Mouse (Mus musculus) limb, embryonic 10.5 days (tissue): Measurements from ENCODE around the gene B430305J03Rik. TPM values are rescaled to one million over a fixed set of nuclear protein-coding genes. Genes with fewer than 3 reads are reported as not detected.
A peak's percentile ranks its signal among the peaks of the same experiment; 100 is the strongest.

Experiments used
- DNase-seq: peaks from one replicate; pipeline ENCODE4 v3.0.0-alpha.2; 2017; ENCODE audit warnings: low spot score
- H3K27ac ChIP-seq: fragments of 300-500 bp; sonication (generic); 2 replicates; pipeline ENCODE4 v1.5.1; 2016; ENCODE audit warnings: mild to moderate bottlenecking
- H3K27me3 ChIP-seq: fragments of 300-500 bp; sonication (generic); 2 replicates; pipeline ENCODE4 v1.6.1; 2016; ENCODE audit warnings: low read depth, mild to moderate bottlenecking; ENCODE audit not compliant: poor library complexity, severe bottlenecking
- H3K36me3 ChIP-seq: fragments of 300-500 bp; sonication (generic); 2 replicates; pipeline ENCODE4 v1.6.1; 2016; ENCODE audit warnings: mild to moderate bottlenecking, moderate library complexity
- H3K4me1 ChIP-seq: fragments of 300-500 bp; sonication (generic); 2 replicates; pipeline ENCODE4 v1.6.1; 2016
- H3K4me3 ChIP-seq: fragments of 300-500 bp; sonication (generic); 2 replicates; pipeline ENCODE4 v1.5.1; 2016; ENCODE audit warnings: mild to moderate bottlenecking, moderate library complexity
- H3K9me3 ChIP-seq: fragments of 300-500 bp; sonication (generic); replicated peaks from 2 replicates; pipeline ENCODE4 v1.6.1; 2016; ENCODE audit warnings: mild to moderate bottlenecking
- WGBS: fragments of 180-500 bp; shearing (Covaris S2); methylation state at CpG from one replicate; pipeline ENCODE4 v1.1.7; 2016; 5-methylcytosine and 5-hydroxymethylcytosine counted together
- polyA plus RNA-seq: library from polyadenylated mRNA; unstranded; fragments of >200 nt; fragmentation: Nextera tagmentation; extraction: Ambion mirVana; gene quantifications from 2 replicates; pipeline ENCODE4 v1.2.1, GENCODE M21; 2016

The B430305J03Rik gene
- not detected in 2 replicates for polyA plus RNA-seq

DNA sequence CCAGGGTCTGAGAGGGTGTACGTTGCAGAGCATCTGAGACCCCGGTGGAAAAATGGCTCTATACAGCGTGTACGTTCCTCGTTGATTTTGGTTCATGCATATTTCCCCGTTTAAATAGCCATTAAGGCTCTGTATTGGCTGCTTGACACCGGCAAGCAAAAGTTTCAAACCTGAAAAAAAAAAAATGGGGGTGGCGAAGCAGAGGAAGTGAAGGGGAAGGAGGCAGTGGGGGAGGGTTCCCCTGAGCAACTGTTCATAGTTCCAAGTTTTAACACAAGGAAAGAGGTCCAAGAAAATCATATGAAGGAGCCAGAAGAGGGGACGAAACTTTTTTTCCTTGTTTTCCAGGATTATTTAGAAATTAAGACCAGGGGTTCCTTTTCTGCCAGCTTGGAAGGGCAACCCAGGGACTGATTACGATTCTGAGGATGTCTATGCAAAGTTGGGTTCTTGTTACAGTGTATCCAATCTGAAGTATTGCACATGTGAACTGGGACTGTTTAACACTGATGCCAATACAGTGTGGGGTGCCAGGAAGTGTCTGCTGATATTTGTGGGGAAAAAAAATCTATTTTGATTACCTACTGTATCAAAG is at the start of gene B430305J03Rik:
Gene B430305J03Rik, minus strand, starts transcription at position 173 of the 595 bp plus-strand sequence.
- H3K4me3 ChIP-seq: peak within 1 kb of the TSS; percentile 77
- WGBS: 7% methylated on average over 10 of the region's 10 CpGs
- H3K27me3 ChIP-seq: no peaks in the 10 kb centered on the region
- DNase-seq: no peak
- no peaks in the 10 kb centered on the region for H3K9me3 ChIP-seq
- no peaks in the 10 kb centered on the region for H3K36me3 ChIP-seq
- H3K27ac ChIP-seq: peak within 1 kb of the TSS; percentile 90
- peaks cover 16% of the 10 kb centered on the region for H3K4me1 ChIP-seq

DNA sequence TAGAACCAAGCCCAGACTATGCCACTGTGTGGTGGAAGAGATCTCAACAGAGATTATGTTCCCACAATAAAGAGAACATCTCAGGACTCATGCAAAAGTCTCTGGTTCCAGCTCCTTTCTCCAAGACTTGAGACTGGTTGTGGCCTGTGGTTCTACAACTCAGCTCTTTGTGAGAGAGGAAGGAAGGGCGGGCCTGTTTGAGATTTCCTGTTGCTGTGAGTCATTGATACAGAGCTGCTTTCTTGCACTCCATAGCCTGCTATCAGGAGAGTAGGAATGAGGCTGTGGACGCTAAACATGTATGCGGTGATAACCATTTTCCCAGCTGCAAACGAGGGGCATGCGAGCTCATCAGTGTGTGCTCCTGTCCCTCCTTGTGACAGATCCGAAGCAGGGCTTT is 43.9 kb upstream of the B430305J03Rik start:
- 83% methylated on average over 6 of the region's 6 CpGs for WGBS
- no peak overlapping the region for H3K27ac ChIP-seq
- no peak for DNase-seq
- no peaks in the 10 kb centered on the region for H3K27me3 ChIP-seq
- no peak overlapping the region for H3K4me3 ChIP-seq
- no peaks in the 10 kb centered on the region for H3K4me1 ChIP-seq
- no peaks in the 10 kb centered on the region for H3K36me3 ChIP-seq
- H3K9me3 ChIP-seq: no peaks in the 10 kb centered on the region

GRCm38 (mm10) chr3:61406921-61407320 is 41.2 kb upstream of the B430305J03Rik start:
- WGBS: 90% methylated on average over 4 of the region's 4 CpGs
- Histone ChIP-seq H3K4me3 (no peak overlapping the region), H3K27me3 (no peaks in the 10 kb centered on the region), H3K36me3 (no peaks in the 10 kb centered on the region), H3K9me3 (no peaks in the 10 kb centered on the region), H3K27ac (no peak overlapping the region), H3K4me1 (no peaks in the 10 kb centered on the region)
- no peak for DNase-seq

GRCm38 (mm10) chr3:61400823-61401387 is 35.2 kb upstream of the B430305J03Rik start:
- H3K36me3 ChIP-seq: no peaks in the 10 kb centered on the region
- no peaks in the 10 kb centered on the region for H3K27me3 ChIP-seq
- 72% methylated on average over 1 of the region's 1 CpGs for WGBS
- H3K4me1 ChIP-seq: no peaks in the 10 kb centered on the region
- H3K9me3 ChIP-seq: no peaks in the 10 kb centered on the region
- H3K27ac ChIP-seq: no peak overlapping the region
- DNase-seq: no peak
- no peak overlapping the region for H3K4me3 ChIP-seq

GRCm38 (mm10) chr3:61396728-61397127 is 31.0 kb upstream of the B430305J03Rik start:
- no peak for DNase-seq
- Histone ChIP-seq H3K27me3 (no peaks in the 10 kb centered on the region), H3K36me3 (no peaks in the 10 kb centered on the region), H3K9me3 (no peaks in the 10 kb centered on the region), H3K4me3 (no peak overlapping the region), H3K4me1 (no peaks in the 10 kb centered on the region), H3K27ac (no peak overlapping the region)
- WGBS: 76% methylated on average over 2 of the region's 2 CpGs

- H3K36me3 ChIP-seq: no peaks in the 10 kb centered on the region
- H3K9me3 ChIP-seq: no peaks in the 10 kb centered on the region
- 79% methylated on average over 3 of the region's 3 CpGs for WGBS
- no peaks in the 10 kb centered on the region for H3K4me1 ChIP-seq
- no peaks in the 10 kb centered on the region for H3K27me3 ChIP-seq
- H3K27ac ChIP-seq: no peak overlapping the region
- no peak for DNase-seq
- H3K4me3 ChIP-seq: no peak overlapping the region
Measured at GRCm38 (mm10) chr3:61395382-61395781, 29.6 kb upstream of the B430305J03Rik start.

DNA sequence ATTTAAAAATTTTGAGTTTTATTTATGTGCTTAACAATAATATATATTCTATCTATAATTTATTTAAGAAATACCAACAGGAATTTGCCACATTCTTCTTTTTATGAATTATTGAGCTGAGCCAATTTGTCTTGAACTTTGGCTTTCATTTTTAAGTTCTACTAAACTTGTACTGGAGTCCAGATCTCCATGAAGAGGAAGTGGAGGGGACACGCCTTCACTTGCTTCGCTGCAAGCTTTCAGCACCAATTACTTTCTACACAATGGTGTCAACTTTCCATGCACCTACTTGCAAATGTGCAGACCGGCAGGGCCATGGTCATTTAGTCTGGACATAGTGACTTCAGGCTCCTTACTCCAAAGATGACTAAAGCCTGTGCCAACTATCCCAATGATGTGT is 27.8 kb upstream of the B430305J03Rik start:
- no peaks in the 10 kb centered on the region for H3K4me1 ChIP-seq
- no peak for DNase-seq
- no peaks in the 10 kb centered on the region for H3K9me3 ChIP-seq
- H3K36me3 ChIP-seq: no peaks in the 10 kb centered on the region
- no peak overlapping the region for H3K27ac ChIP-seq
- H3K4me3 ChIP-seq: no peak overlapping the region
- H3K27me3 ChIP-seq: no peaks in the 10 kb centered on the region
- WGBS: 69% methylated on average over 3 of the region's 3 CpGs

GRCm38 (mm10) chr3:61392881-61393280 is 27.1 kb upstream of the B430305J03Rik start:
- no peak for DNase-seq
- no peaks in the 10 kb centered on the region for H3K27me3 ChIP-seq
- no peak overlapping the region for H3K27ac ChIP-seq
- no peaks in the 10 kb centered on the region for H3K4me1 ChIP-seq
- H3K9me3 ChIP-seq: no peaks in the 10 kb centered on the region
- no peak overlapping the region for H3K4me3 ChIP-seq
- no peaks in the 10 kb centered on the region for H3K36me3 ChIP-seq
- 100% methylated on average over 1 of the region's 1 CpGs for WGBS

DNA sequence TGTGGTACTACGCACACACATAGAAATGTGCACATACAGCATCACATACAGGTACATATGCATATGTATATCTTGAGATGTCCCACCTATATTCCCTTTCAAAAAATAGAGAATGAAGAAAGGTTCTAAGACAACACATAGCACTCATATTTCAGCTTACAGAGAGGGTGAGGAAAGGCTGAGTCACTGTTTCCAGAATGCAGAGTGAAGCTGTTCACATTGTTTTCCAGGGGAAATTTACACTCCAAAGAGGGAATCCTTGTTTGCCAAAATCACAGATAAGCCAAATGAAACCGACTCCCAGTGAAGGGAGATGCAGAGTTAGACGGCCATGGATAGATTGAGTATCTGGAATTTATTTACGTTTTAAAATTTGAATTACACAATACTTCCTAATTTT is 25.8 kb upstream of the B430305J03Rik start:
- H3K4me3 ChIP-seq: no peak overlapping the region
- H3K27ac ChIP-seq: no peak overlapping the region
- H3K36me3 ChIP-seq: no peaks in the 10 kb centered on the region
- H3K4me1 ChIP-seq: no peaks in the 10 kb centered on the region
- H3K27me3 ChIP-seq: no peaks in the 10 kb centered on the region
- no peaks in the 10 kb centered on the region for H3K9me3 ChIP-seq
- DNase-seq: no peak
- WGBS: 86% methylated on average over 4 of the region's 4 CpGs

DNA sequence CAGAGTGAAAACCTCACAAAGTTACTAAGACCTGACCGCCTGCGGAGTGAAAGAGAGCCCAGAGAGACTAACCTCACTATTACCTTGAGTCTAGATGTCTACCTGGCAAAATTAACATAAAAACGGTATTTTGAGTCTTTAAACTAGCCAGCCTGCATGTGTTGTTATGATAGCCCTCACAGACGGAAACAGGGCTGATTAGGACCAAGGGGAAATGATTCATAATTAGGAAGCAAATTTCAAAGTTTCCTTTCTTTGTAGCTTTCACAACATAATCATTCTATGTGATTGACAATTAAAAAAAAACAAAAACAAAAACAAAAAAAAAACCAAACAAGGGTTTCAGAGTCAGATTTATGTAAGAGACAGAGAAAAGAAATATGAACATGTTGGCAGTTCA is 20.6 kb upstream of the B430305J03Rik start:
- no peak for DNase-seq
- 78% methylated on average over 4 of the region's 4 CpGs for WGBS
- Histone ChIP-seq H3K27ac (no peak overlapping the region), H3K36me3 (no peaks in the 10 kb centered on the region), H3K4me1 (no peaks in the 10 kb centered on the region), H3K9me3 (no peaks in the 10 kb centered on the region), H3K4me3 (no peak overlapping the region), H3K27me3 (no peaks in the 10 kb centered on the region)

DNA sequence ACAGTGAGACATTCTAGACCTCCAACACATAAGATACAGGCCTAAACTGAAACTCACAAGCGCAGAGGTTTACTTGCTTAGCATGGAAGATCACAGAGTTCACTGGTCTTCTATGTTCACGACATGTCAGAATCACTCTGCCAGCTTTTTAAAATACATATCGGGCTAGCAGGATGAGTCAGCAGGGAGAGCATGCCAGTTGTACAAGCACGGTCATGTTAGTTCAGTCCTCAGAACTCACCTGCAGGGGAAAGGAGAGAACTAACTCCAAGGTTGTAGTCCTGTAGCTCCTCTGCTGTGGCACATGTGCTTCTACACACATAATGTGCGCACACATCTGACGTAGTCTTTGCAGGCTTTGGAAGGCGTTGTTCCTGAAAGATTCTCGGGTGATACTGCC is 10.2 kb upstream of the B430305J03Rik start:
- 94% methylated on average over 8 of the region's 8 CpGs for WGBS
- H3K4me3 ChIP-seq: no peak overlapping the region

GRCm38 (mm10) chr3:61368446-61368845 is 2.7 kb upstream of the B430305J03Rik start:
- Histone ChIP-seq H3K36me3 (no peaks in the 10 kb centered on the region), H3K27ac (no peak overlapping the region), H3K27me3 (no peaks in the 10 kb centered on the region), H3K4me1 (peaks cover 10% of the 10 kb centered on the region), H3K9me3 (no peaks in the 10 kb centered on the region), H3K4me3 (no peak overlapping the region)
- WGBS: 94% methylated on average over 1 of the region's 1 CpGs
- no peak for DNase-seq

More for the DNA sequence above, 10.2 kb upstream of the B430305J03Rik start:
- Histone ChIP-seq H3K9me3 (no peaks in the 10 kb centered on the region), H3K27me3 (no peaks in the 10 kb centered on the region), H3K36me3 (no peaks in the 10 kb centered on the region), H3K4me1 (no peaks in the 10 kb centered on the region), H3K27ac (no peak overlapping the region)
- DNase-seq: no peak

DNA sequence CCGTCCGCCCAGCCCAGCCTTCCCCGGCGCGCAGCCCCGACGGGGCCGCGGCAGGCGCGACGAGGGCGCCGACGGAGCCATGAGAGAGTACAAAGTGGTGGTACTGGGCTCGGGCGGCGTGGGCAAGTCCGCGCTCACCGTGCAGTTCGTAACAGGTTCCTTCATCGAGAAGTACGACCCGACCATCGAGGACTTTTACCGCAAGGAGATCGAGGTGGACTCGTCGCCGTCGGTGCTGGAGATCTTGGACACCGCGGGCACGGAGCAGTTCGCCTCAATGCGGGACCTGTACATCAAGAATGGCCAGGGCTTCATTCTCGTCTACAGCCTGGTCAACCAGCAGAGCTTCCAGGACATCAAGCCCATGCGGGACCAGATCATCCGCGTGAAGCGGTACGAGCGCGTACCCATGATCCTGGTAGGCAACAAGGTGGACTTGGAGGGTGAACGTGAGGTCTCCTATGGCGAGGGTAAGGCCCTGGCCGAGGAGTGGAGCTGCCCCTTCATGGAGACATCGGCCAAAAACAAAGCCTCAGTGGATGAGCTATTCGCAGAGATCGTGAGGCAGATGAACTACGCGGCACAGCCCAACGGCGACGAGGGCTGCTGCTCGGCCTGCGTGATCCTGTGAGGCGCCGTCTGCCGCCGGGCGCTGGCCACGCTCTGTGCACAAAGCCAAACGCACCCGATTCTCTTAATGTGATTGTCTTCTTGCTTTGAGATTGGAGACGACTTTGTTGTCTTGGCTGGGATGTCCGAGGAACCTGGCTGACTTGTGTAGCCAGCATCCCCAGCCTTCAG is 573 bp downstream of the B430305J03Rik start:
- Histone ChIP-seq H3K4me1 (peaks cover 16% of the 10 kb centered on the region), H3K27ac (peak overlapping the region; percentile 90), H3K27me3 (no peaks in the 10 kb centered on the region), H3K36me3 (no peaks in the 10 kb centered on the region), H3K9me3 (no peaks in the 10 kb centered on the region), H3K4me3 (peak overlapping the region; percentile 77)
- WGBS: under 1% methylated on average over 68 of the region's 68 CpGs
- peak; percentile 67 for DNase-seq
